Mouse (Mus musculus) liver, postnatal 0 days (tissue): ENCODE results near the gene Gm20388. TPM values are rescaled to one million over a fixed set of nuclear protein-coding genes. Genes with fewer than 3 reads are reported as not detected.

Source experiments
- ATAC-seq: fragments of 200-750 bp; cut with Nextera tagmentation; 2 replicates; pipeline ENCODE4 v1.8.0; 2017; ENCODE audit warnings: mild to moderate bottlenecking, moderate library complexity
- DNase-seq: peaks from one replicate; pipeline ENCODE4 v3.0.0-alpha.2; 2016
- H3K27ac ChIP-seq: fragments of 300-500 bp; sonication (generic); 2 replicates; pipeline ENCODE4 v1.5.1; 2014; ENCODE audit warnings: antibody characterized with exemption, moderate library complexity, mild to moderate bottlenecking, low read depth
- H3K27me3 ChIP-seq: fragments of 300-500 bp; sonication (generic); 2 replicates; pipeline ENCODE4 v1.6.1; 2014; ENCODE audit warnings: low read length, control low read depth, mixed read lengths; ENCODE audit not compliant: insufficient read depth
- H3K36me3 ChIP-seq: fragments of 300-500 bp; sonication (generic); replicated peaks from 2 replicates; pipeline ENCODE4 v1.6.1; 2014; ENCODE audit warnings: mild to moderate bottlenecking, control low read depth, low read length, moderate library complexity, mixed read lengths; ENCODE audit not compliant: insufficient read depth
- H3K4me1 ChIP-seq: fragments of 300-500 bp; sonication (generic); 2 replicates; pipeline ENCODE4 v1.6.1; 2014; ENCODE audit warnings: antibody characterized with exemption, mild to moderate bottlenecking, control low read depth; ENCODE audit not compliant: insufficient read depth
- H3K4me2 ChIP-seq: fragments of 300-500 bp; sonication (generic); 2 replicates; pipeline ENCODE4 v1.6.1; 2014; ENCODE audit warnings: low read depth, mild to moderate bottlenecking, low read length, moderate library complexity, mixed read lengths
- H3K4me3 ChIP-seq: fragments of 300-500 bp; sonication (generic); 2 replicates; pipeline ENCODE4 v1.5.1; 2014; ENCODE audit warnings: low read depth, low read length
- H3K9ac ChIP-seq: fragments of 300-500 bp; sonication (generic); replicated peaks from 2 replicates; pipeline ENCODE4 v1.6.1; 2014; ENCODE audit warnings: mild to moderate bottlenecking, moderate library complexity
- H3K9me3 ChIP-seq: fragments of 300-500 bp; sonication (generic); 2 replicates; pipeline ENCODE4 v1.6.1; 2016; ENCODE audit warnings: mild to moderate bottlenecking, control low read depth, low read length, mixed read lengths
- CTCF ChIP-seq: sonication (generic); IDR thresholded peaks from 2 replicates; pipeline ENCODE4 v1.5.1; 2016; ENCODE audit warnings: antibody characterized with exemption, low read depth
- EP300 ChIP-seq: IDR thresholded peaks from 2 replicates; pipeline ENCODE4 v1.6.1; 2016; ENCODE audit warnings: antibody characterized with exemption, low read depth, mild to moderate bottlenecking
- WGBS: fragments of 180-500 bp; shearing (Covaris S2); extraction: QIAGEN DNeasy Blood & Tissue Kit; methylation state at CpG from one replicate; pipeline ENCODE4 v1.1.7; 2014; ENCODE audit not compliant: insufficient replicate concordance; 5-methylcytosine and 5-hydroxymethylcytosine counted together
- polyA plus RNA-seq: library from polyadenylated mRNA; unstranded; fragments of >200 nt; fragmentation: Nextera tagmentation; extraction: Ambion mirVana; gene quantifications from 2 replicates; pipeline ENCODE4 v1.2.1, GENCODE M21; 2015

Gm20388 gene
- polyA plus RNA-seq, 1 experiment from 2014 or later = not detected

DNA sequence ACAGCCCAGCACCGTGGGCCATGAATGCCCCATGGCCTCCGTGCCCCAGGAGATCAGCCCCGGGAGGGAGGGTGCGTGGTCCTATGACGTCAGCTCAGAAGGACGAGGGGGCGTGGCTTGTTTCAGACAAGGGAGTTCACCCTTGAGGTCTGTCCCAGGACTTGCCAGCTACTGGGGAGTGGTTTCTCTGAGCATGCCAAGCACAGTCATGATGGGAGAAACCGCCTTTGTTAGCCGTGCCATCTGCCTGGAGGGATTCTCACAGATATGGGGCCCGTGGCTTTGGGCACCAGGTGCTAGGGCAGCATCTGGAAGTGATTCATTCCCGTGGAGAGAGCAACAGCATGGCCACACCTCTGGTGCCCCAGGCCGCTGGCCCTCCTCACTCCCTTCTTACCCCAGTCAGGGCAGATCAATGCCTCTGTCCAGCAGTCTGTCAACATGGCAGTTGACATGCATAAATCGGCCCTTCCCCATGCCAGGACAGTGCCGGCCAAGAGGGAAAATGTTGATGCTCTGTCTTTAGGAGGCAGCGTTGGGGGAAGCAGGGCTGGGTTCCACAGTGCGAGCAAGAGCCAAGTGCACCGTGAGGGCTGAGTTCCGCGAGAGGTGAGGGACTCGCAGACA lies 2199.7 kb downstream of the Gm20388 start:
- DNase-seq = peak; percentile 21
- no peak overlapping the region for H3K9ac ChIP-seq
- H3K4me3 ChIP-seq = no peak overlapping the region
- no peaks in the 10 kb centered on the region for H3K4me1 ChIP-seq
- TF ChIP-seq EP300 = no peak
- no peak for TF ChIP-seq CTCF
- WGBS = 57% methylated on average over 20 of the region's 20 CpGs
- H3K27me3 ChIP-seq = 0 out of 2 replicates have a peak, but pooled peaks cover 4% of the 10 kb centered on the region
- no peaks in the 10 kb centered on the region for H3K36me3 ChIP-seq
- H3K4me2 ChIP-seq = no peak overlapping the region
- no peak for ATAC-seq
- no peaks in the 10 kb centered on the region for H3K9me3 ChIP-seq
- no peak overlapping the region for H3K27ac ChIP-seq

DNA sequence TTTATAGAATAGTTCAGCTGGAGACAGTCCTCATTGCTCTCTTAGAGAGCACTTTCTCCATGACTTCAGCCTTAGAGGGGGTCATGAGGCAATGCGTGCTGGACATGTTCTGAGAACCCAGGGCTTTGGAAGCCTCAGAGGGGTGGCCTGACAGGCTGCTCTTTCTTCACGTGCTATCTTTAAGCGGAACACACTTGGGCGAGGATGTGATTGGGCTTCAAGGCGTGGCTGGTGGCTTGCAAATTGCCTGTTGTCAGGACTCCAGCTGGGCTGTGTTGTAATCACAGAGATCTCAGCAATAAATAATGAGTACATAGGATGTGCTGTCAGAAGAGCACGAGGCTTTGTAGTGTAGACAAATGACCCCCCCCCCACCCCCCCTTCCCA lies 2200.2 kb downstream of the Gm20388 start:
- DNase-seq (no peak), ATAC-seq (no peak)
- Histone ChIP-seq H3K27ac (no peak overlapping the region), H3K4me3 (no peak overlapping the region), H3K9me3 (no peaks in the 10 kb centered on the region), H3K4me1 (no peaks in the 10 kb centered on the region), H3K4me2 (no peak overlapping the region), H3K36me3 (no peaks in the 10 kb centered on the region), H3K27me3 (0 out of 2 replicates have a peak, but pooled peaks cover 4% of the 10 kb centered on the region), H3K9ac (no peak overlapping the region)
- 30% methylated on average over 6 of the region's 6 CpGs for WGBS
- TF ChIP-seq CTCF = no peak
- no peak for TF ChIP-seq EP300

DNA sequence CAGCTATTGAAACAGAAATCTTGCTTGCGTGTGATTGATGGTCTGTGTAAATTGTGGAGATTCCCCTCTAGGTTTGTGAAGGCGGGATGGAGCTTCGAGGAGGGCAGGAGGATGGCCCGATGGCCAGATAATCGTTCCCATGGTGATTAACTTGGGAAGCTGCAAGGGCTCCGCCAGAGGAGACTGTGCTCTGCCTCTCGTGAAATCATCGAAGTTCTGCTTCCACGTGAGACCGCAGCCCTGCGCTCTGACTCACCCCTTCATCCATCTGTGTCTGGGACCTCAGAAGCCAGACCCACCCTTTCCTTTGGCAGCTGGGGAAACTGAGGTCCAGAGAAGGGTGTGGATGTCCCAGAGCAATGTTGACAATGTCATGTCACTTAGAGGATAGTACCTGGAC lies 2201.1 kb downstream of the Gm20388 start:
- no peaks in the 10 kb centered on the region for H3K36me3 ChIP-seq
- H3K27me3 ChIP-seq = 0 out of 2 replicates have a peak, but pooled peaks cover 4% of the 10 kb centered on the region
- no peaks in the 10 kb centered on the region for H3K4me1 ChIP-seq
- no peaks in the 10 kb centered on the region for H3K9me3 ChIP-seq
- no peak overlapping the region for H3K9ac ChIP-seq
- no peak overlapping the region for H3K4me3 ChIP-seq
- ATAC-seq = no peak
- H3K4me2 ChIP-seq = no peak overlapping the region
- TF ChIP-seq EP300 = no peak
- TF ChIP-seq CTCF = no peak
- H3K27ac ChIP-seq = no peak overlapping the region
- WGBS = 37% methylated on average over 11 of the region's 11 CpGs
- DNase-seq = no peak

DNA sequence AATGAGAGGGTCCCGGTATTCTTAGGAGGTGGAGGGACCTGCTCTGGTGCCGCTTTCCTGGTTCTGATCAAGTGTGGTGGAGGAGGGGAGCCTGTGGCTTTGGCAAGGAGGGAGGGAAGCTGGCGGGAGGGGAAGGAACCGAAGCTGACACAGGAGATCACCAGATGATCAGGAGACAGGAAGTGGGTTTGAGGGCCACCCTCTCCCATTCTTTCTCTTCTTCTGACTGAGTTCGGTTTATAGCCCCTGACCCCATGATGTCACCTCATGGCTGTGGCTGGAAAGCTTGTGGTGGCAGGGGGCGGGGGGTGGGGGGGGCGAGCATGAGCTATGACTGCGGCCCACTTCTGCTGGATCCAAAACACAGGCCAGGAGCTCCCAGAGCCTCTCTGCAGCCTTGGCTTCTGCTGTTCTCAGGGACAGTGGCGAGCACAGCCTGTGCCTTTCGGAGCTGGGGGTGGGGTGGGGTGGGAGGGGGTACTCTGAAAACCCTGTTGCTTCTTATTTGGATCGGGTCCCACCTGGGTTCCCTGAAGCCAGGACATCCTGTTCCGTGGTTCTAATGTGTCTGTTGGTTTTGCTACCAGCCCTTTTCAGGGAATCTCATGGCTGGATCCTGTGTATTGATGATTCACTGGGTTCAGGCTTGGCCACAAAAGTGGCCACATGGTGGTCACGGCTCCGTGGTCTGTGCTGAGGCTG lies 2201.8 kb downstream of the Gm20388 start:
- no peak overlapping the region for H3K27ac ChIP-seq
- DNase-seq (no peak), ATAC-seq (no peak)
- H3K9ac ChIP-seq = no peak overlapping the region
- H3K27me3 ChIP-seq = 0 out of 2 replicates have a peak, but pooled peaks cover 4% of the 10 kb centered on the region
- WGBS = 44% methylated on average over 14 of the region's 14 CpGs
- H3K9me3 ChIP-seq = no peaks in the 10 kb centered on the region
- H3K4me2 ChIP-seq = no peak overlapping the region
- no peaks in the 10 kb centered on the region for H3K36me3 ChIP-seq
- no peak overlapping the region for H3K4me3 ChIP-seq
- H3K4me1 ChIP-seq = no peaks in the 10 kb centered on the region
- no peak for TF ChIP-seq CTCF
- no peak for TF ChIP-seq EP300

DNA sequence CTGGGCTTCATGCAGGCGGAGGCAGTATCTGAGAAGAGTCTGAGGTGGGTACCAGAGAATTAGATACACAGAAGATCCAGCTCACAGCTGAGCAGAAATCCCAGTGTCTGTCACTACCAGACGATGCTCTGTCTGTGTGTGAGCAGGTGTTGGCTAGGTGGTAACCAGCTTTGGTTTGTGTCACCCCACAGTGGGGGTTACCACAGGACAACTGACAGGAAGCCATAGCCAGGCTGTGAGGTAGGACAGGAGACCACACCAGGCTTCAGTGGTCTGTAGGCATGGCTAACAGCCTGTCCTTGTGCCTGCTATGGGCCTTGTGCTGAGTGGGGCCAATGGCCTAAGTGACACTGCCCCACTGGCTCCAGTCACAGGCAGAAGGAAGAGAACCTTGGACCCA lies 2204.2 kb downstream of the Gm20388 start:
- no peaks in the 10 kb centered on the region for H3K9me3 ChIP-seq
- no peak overlapping the region for H3K9ac ChIP-seq
- H3K27ac ChIP-seq = no peak overlapping the region
- no peak overlapping the region for H3K4me3 ChIP-seq
- TF ChIP-seq EP300 = no peak
- no peak for ATAC-seq
- H3K27me3 ChIP-seq = 0 out of 2 replicates have a peak, but pooled peaks cover 4% of the 10 kb centered on the region
- no peak for DNase-seq
- no peaks in the 10 kb centered on the region for H3K4me1 ChIP-seq
- 59% methylated on average over 2 of the region's 2 CpGs for WGBS
- no peaks in the 10 kb centered on the region for H3K36me3 ChIP-seq
- no peak overlapping the region for H3K4me2 ChIP-seq

DNA sequence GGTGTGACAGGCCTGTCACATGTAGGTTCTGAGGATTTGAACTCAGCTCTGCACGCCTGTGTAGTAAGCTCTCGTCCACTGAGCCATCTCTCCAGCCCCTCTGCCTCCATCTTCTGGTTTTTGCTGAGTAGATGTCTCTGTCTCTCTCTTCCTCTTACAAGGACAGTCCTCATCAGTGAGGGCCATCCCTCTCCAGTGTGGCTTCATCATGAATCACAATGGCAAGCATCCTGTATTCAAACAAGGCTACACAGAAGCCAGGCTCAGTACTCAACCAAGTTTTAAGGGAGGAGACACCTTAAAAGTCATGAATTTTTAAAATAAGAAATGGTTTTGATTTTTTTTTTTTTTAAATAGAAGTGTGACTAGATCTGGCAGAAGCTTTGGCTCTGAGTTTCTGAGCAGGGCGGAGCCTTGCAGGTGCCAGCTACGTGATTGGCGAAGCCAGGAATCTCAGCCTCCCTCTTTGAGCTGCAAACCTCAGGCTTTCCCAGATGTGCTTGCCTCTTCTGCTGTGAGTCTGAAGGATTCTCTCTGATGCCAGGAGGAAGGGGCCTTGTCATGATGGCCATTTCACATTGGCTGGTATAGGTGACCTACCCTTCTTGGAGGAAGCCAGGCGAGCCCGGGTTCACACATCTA lies 2206.2 kb downstream of the Gm20388 start:
- no peak for TF ChIP-seq CTCF
- TF ChIP-seq EP300 = no peak
- ATAC-seq (no peak), DNase-seq (no peak)
- Histone ChIP-seq H3K4me2 (no peak overlapping the region), H3K36me3 (no peaks in the 10 kb centered on the region), H3K9me3 (no peaks in the 10 kb centered on the region), H3K4me1 (no peaks in the 10 kb centered on the region), H3K27me3 (0 out of 2 replicates have a peak, but pooled peaks cover 1% of the 10 kb centered on the region), H3K9ac (no peak overlapping the region), H3K4me3 (no peak overlapping the region), H3K27ac (no peak overlapping the region)
- 85% methylated on average over 7 of the region's 7 CpGs for WGBS
